Mouse (Mus musculus) kidney, adult 2 months (tissue): ENCODE data around the gene Baiap3.

Experiments
- CTCF ChIP-seq: fragments of 200-500 bp; conservative IDR thresholded peaks from 2 replicates; pipeline ENCODE4 v1.5.1; 2011; ENCODE audit warnings: low read depth, mild to moderate bottlenecking, control low read depth, low read length, moderate library complexity, mixed read lengths; ENCODE audit not compliant: insufficient read depth, insufficient read length
- POLR2A ChIP-seq: fragments of 200-500 bp; IDR thresholded peaks from one replicate; pipeline ENCODE4 v1.6.1; 2011; ENCODE audit warnings: low read depth, low read length, control low read depth

GRCm38 (mm10) chr17:25294111-25294510 is 37.9 kb upstream of the Baiap3 start:
- TF ChIP-seq CTCF, result no peak
- no peak for TF ChIP-seq POLR2A
